Mouse (Mus musculus) induced T-regulatory cell, adult 2 months (primary cell): ENCODE measurements at regions not wholly inside any gene's neighbourhood (a gene's known extent, or its start where the extent isn't known, plus 50 kb on each side); places are given as distances from the start of the nearest gene placed in this dataset.
"Not testable (repeated sequence)": the region's sequence is repeated elsewhere in the genome, so short reads cannot be mapped to it uniquely, and the experiment has no call there.

Experiments used
- DNase-seq: peaks from one replicate; pipeline ENCODE4 v3.0.0-alpha.2; 2012; ENCODE audit warnings: low read depth

GRCm38 (mm10) chr10:53482919-53483318 lies 103.2 kb upstream of the Cep85l start:
- no peak for DNase-seq

- no peak for DNase-seq
These were observed 90.5 kb upstream of the Cep85l start for GRCm38 (mm10) chr10:53470200-53470599.

DNA sequence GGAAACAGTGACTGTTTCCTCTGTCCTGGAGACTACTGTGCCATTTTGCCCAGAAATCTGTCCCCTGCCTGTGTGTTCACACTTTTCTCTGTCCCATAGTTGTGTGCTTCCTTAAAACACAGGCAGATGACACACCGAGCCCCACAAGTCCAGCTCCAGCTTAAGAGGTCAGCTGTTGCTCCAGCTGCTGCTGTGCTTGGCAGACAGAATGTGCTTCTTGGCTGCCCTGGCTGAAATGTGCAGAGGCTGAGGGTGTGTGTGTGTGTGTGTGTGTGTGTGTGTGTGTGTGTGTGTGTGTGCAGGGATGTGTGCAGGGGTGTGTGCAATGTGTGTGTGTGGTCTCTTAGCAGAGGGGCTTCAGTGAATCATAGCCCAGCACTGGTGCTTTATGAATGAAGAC lies 89.9 kb upstream of the Cep85l start:
- DNase-seq: no peak

GRCm38 (mm10) chr10:53468293-53468545 lies 88.5 kb upstream of the Cep85l start:
- DNase-seq: no peak

DNA sequence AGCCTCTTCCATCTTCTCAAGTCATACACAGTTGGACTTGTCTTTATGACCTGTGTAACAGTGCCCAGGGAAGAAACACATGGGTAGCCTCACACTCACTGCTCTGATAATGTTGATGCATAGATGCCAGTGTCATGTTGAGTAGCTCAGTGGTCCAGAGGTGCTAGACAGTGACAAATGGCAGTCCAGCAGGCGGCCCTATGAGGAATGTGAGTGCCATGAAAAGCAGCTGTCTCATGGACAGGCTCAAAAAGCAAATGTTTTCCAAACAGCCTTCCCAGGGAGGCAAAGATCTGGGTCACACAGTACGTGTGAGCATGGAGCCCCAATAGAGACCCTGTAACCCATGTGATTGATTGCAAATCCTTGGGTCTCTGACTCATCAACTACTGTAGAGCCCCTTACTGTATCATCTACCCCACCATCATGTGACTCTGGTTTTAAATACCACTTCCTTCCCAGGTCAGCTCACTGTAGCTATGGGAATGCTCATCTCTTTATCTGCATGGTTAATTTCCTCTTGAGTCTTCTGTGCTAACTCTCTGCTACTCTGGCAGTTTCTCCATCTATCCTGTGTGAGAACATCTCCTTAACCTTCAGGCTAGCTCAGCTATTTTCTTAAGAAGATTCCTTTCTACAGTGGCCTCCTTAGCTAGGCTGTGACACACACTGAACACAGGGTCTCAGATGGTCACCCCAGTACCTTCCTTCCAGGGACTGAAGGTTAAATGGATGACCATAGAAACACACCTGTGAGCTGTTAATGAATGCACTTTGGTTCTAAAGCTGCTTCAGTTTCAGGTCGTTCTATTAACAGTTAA lies 87.9 kb upstream of the Cep85l start:
- DNase-seq: no peak

DNA sequence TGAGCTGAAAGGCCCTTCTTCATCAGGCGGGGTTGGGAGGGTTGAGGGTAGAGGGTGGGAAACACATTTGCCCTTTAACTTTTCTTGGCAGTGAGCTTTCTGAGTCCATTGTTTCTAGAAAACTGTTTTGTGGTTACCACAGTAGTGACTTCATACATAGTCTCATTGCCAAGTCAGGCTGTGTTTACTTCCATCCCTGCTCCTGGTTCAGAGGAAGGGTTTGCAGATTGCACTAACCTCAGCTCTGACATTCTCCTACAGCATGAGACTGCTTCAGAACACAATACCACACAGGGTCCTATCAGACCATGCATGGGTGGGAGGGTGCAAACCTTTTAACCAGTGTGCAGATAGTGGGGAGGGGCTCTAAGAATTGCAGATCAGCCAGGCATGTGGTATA lies 87.1 kb upstream of the Cep85l start:
- no peak for DNase-seq

DNA sequence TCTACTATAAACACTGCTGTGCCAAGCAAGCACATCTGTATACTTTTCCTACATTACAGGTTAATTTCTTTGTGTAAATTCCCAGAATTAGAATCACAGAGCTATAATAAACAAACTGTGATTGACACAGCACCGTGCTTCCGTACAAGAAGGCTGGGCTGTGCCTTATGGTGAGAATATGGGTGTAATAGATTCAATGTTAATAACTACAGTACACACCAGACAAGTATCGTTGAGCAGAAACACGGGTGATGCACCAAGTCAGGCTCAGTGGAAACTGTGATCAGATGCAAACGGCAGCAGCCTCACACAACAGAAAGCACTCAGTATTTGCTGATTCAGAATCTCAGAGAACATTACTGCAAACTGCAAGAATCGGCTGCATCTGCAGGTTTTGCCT lies 86.5 kb upstream of the Cep85l start:
- no peak for DNase-seq

- DNase-seq: no peak
These were observed 84.8 kb upstream of the Cep85l start for GRCm38 (mm10) chr10:53464581-53464980.

DNA sequence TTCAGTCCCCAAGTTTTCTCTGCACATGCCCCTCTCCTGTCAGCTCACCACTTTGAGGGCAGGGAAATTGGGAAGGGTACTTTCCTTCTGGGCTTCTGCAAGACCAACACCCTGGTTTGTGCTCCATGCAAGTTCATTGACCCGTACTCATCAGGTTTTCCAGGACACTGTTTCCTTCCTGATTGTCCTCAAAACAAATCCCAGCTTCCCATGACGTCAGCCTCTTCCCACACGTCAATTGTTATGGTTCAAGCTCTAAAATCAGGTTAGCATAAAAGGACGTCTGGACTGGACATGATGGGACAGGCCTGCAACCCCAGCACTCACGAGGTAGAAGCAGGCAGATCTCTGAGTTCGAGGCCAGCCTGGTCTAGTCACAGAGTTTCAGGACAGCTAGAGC lies 84.3 kb upstream of the Cep85l start:
- no peak for DNase-seq

GRCm38 (mm10) chr10:53463471-53463870 lies 83.7 kb upstream of the Cep85l start:
- DNase-seq: no peak

DNA sequence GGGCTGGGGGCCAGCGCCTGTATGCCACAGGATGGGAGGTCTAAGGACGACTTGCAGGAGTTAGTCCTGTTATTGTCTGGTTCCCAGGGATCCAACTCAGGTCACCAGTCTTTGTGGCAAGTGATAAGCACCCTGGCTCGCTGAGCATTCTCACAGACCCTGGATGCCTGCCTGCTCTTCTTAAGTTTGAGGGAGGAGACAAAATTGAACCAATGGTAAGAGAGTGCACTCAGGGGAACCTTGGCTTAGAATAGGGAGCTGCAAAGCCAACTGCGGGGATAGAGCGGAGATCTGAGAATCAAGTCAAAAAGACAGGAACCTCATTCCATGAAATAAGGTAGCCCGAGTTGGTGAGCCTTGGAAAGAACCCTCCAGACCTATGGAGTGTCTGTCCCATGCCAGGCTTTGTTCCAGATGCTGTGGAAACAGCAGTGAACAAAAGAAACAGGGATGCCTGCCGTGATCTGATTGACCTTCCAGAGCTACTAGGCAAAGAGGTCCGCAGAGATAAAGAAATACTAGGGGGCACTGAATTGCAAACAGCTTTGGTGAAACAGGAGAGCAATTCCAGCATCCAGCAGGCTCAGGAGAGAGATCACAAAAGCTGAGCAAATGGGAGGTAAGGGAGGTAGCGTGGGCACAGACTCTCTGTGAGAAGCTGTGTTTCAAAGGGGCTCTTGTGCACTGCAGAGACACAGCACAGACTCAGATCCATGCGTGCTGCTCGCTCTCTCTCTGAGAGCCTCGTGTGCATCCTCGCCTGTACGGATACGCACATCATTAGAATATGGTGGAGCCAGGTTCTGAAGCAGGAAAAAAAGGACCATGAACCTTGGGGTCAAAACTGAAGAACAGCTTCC lies 82.9 kb upstream of the Cep85l start:
- no peak for DNase-seq

- peak; percentile 65 for DNase-seq
These were observed 81.5 kb upstream of the Cep85l start for GRCm38 (mm10) chr10:53461070-53461781.

- not testable (repeated sequence) for DNase-seq
These were observed 80.0 kb upstream of the Cep85l start for GRCm38 (mm10) chr10:53459706-53460105.

- no peak for DNase-seq
These were observed 76.4 kb upstream of the Cep85l start for GRCm38 (mm10) chr10:53456027-53456713.

DNA sequence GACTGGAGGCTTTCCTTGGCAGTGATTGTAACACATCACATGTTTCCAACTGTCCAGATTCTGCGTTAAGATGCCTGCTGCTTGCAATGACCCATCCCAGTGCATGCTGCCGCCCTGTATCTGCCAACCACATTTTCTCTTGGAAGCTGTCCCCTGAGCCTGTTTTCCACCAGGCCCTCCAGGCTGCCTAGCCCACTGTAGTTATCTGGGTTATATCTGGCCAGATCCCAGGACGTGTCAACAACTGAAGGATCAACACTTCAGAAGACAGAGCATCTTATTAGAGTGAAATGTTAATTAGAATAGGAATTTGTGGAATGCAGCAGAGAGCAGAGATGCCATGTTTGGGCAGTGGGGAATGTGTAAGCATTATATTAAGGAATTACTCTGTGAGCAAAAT lies 65.0 kb upstream of the Cep85l start:
- no peak for DNase-seq

DNA sequence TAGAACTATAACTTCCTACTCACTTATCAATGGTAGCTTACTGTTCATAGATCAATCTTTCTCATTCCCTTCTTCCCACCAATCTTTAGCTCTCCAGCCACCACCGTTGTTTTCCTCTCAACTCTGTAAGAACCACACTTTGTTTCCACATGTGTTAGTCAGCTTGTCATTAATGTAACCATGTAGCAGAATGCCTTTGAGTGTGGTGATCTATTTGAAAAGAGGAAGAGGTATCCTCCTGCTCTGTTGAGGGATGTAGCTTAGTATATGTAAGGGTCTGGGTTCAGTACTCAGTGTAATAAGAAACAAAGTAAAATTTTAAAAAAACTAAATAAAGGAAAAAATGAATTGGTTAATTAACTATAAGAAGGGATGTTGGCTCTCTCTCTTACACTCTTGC lies 63.7 kb upstream of the Cep85l start:
- DNase-seq: no peak

GRCm38 (mm10) chr10:53442912-53443311 lies 63.2 kb upstream of the Cep85l start:
- DNase-seq: no peak

GRCm38 (mm10) chr10:53440251-53440650 lies 60.5 kb upstream of the Cep85l start:
- no peak for DNase-seq

GRCm38 (mm10) chr10:53438388-53438787 lies 58.6 kb upstream of the Cep85l start:
- no peak for DNase-seq

DNA sequence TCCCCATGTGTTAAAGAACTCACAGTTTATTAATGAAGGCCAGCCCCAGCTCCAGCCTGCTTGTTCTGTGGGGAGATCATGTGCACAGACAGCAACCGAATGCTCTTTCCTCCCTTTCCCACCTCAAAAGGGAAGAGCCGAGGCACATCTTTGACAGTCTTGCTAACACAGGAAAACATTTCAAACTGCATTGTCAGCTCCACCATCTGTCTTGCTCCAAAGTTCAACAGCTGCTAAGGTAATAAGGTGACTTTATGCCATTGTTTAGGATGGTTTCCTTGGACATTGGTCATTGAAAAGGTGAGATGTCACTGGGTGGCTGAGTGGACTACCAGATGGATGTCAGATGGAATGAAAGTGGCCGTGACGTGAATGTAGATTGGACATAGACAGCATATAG lies 58.0 kb upstream of the Cep85l start:
- no peak for DNase-seq

DNA sequence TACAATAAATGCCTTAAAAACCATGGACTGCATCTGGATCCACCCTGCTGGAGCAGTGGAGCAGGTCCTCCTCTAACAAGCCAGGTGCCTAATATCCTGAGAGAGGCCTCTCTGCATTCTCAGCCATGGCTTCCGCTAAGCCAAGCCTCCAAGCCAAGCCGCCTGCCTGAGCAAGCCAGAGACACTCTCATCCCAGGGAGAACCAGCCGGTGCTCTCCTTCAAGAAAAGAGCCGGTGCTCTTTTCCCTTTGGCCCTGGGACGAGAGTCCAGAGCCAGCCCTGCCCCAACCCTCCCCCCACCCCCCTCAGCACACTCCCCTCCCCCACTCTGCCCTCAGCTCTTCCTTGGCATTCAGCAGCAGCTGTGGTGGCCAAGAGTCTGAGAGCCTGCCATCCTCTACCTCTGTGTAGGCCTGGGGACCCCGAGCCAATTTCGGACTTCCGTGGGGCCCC lies 56.3 kb upstream of the Cep85l start:
- DNase-seq: no peak

DNA sequence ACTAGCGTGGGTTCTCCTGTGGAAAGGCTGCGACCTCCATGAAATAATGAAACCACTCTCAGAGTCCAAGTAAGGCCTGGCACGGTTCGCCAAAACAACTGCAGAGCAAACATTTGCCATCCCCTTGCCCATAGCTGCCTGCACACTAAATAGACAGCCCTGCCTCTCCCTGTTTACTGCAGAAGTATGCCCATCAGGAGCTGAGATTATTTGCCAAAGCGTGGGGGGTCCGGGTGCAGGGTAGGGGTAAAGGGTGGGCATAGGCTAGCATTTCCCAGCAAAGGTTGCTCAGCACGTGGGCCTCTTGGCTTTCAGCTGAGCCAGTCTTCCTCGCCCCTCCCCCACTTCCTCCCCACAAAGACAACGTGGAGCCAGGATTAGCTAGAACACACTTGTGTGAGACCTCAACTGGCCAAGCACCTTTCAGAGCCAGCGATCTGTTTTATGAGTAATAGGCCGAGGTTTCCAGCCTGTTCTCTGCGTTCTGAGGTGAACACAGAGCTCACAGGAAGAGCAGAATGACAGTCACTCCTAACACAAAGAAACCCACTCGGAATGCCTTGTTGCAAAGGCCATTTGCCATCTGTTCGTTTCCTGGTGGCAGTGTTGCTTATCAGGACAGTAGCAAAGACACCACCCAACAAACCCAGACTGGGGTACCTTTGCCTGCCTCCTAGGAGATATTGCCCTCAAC lies 55.6 kb upstream of the Cep85l start:
- peak; percentile 52 for DNase-seq
